Mouse (Mus musculus) spleen, adult 2 months (tissue): ENCODE measurements around the gene Trp53.

ENCODE experiments used
- CTCF ChIP-seq: fragments of 200-500 bp; IDR thresholded peaks from 2 replicates; pipeline ENCODE4 v1.5.1; 2011; ENCODE audit warnings: mild to moderate bottlenecking, inconsistent platforms; ENCODE audit not compliant: insufficient read depth, insufficient read length, insufficient replicate concordance; ENCODE audit errors: extremely low read depth
- POLR2A ChIP-seq: fragments of 200-500 bp; IDR thresholded peaks from 2 replicates; pipeline ENCODE4 v1.6.1; 2011; ENCODE audit warnings: low read depth, low read length, inconsistent platforms

DNA sequence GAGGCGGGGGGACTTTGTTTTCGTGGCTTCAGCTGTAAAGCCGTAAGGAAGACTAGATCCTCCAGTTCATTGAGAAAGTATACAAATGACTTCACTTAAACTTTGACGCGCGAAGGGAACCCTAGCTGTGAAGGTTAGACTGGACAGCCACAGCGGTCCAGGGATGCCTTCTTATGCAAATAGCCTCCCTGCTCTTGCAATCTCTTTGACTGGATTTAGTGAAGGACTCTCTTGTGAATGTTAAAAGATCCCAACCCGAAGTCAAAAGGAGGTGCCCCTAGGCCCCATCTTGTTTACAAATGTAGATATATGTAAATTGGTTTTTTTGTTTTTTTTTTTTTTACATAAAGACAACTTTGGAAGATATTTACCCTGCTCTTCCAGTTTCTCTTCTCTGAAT is 1.7 kb downstream of the Trp53 start:
- TF ChIP-seq CTCF (no peak), POLR2A (no peak)
